Mouse (Mus musculus): ENCODE results near the gene Gpsm1.

Gpsm1 gene

DNA sequence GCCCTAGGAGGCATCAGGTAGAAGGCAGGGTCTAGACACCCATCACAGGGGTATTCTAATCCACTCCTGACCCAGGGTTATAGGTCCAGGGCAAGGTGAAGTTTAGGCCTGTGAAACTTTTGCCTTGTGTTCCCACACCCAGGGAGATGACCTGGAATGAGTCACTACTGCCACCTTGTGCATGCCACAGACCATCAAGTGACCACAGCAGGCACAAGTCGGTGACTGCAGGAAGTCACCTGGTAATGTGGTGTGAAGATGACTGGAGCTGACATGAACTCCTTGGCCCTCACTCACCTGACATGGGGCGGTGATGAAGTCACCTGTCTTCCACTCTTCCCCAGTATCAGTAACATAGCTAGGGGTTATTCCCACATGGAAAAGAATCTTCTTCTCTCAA is 2.5 kb upstream of the Gpsm1 start:
- DNase-seq (ENCODE audit: low spot score) = no peak

DNA sequence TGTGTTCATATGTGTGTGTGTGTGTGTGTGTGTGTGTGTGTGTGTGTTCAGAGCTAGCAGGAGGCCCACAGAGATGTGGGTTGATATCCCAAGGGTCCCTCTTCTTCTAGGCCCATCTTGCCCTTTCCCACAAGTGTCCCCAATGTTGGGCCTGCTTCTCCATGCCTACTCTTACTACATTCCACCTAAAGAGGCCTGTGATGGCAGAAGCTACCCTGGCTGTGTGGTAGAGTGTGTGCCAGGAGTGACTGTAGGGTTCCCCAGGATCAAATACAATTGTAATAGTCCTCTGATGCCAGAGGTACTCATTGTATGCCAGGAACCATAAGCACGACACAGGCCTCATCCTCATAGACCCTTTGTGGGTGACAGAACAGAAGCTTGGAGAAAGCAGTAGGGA is 1.9 kb upstream of the Gpsm1 start:
- no peak for DNase-seq (ENCODE audit: low spot score)

DNA sequence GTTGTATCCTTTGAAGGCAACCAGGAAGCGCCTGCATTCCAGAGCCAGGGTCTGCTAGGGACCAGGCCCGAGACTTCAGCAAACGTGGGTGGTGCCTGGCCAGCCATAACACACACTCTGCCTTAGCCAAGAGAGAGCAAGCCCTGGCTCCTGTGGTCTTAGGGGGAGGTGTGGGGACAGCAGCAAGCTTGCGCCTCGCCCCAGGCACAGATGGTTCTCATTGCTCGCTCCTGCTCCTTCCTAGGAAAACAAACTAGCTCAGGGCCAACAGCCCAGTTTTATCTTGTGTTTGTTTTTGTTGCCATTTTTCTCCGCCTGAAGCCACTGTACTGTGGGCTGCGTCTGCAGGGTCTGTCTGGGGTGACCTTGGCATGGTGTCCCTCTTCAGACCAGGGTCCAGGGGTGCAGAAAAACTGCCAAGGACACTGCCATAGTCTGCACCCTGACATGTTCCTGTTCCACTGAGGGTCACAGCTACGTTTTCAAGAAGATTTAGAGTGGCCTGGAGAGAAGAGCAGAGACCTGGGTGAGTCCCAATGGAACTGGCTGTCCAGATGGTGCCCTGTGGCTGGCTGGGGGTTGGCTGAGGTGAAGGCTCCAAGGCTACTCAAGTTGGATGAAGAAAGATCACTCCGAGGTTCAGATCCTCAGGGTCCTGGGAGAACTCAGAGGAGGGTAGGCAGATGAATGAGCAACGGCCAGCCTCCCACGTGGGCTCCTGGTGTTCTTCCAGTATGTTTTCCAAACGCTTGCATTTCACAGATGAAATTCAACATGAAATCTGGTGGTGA is 839 bp upstream of the Gpsm1 start:
- DNase-seq (ENCODE audit: low spot score) = peak; percentile 35

DNA sequence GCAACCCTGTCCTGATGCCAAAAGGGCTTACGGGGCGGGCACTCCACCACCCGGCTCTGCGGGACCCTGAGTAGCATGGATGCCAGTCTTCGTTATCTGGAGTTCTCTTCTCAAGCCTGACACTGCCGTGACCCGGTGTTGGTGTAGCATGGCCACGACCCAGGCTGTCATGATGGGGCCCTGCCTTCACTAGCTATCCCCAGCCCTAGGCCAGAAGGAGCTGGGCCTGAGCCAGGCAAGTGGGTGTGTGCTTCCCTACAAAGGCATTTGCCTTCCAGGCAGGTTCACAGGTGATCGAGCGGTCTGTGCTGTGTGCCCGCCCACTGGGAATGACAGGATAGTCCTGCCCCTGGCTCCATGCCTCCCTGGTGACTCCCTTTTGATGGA is 603 bp downstream of the Gpsm1 start:
- peak; percentile 43 for DNase-seq (ENCODE audit: low spot score)

DNA sequence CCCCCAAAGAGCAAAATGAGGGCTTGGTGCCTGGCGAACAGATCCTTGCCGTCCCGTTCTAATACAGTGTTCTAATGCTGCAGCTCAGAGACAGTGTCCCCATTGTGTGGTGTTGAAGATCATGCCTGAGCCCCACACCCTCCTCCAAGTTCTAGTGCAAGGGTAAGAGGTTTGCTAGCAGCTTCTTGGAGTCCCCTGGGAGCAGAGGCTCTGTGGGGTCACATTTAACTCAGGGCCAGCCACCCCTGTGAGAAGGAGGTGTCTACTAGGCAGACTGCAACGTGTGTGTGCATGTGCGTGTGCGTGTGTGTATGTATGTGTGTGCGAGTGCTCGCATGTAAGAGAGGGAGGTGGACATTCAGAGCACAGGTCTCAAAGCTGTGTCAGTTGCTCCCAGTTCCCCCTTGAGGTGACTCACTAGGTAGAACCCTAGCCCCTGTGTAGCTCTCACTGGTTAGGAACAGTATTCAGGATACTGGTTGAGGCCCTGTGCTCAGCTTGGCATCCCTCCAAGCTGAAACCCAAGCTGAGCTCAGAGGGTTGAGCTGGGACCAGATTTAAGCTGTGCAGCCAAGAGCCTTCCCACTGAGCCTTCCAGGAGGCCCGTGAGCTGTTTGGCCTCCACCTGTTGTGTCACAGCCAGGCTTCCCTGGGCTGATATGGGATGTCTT is 1.4 kb downstream of the Gpsm1 start:
- DNase-seq (ENCODE audit: low spot score) = no peak

DNA sequence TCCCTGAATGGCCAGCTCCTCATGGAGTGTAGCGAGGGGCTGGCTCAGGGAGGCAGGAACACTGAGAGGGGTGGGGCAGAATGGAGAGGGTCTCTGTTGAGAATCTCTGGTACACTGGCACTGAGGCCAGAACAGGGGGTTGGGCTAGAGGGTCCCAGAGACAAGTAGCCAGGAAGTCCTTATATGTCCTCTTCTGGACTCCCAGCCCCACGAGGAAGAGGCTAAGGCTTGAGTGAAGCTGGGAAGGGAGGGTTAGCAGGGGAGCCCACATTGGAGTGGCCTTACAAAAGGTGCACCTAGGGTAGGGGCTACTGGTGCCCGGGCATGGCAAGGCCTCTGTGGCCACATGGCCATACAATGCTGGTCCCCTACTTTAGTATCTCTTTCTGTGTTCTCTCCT is 2.1 kb downstream of the Gpsm1 start:
- DNase-seq (ENCODE audit: low spot score) = no peak

DNA sequence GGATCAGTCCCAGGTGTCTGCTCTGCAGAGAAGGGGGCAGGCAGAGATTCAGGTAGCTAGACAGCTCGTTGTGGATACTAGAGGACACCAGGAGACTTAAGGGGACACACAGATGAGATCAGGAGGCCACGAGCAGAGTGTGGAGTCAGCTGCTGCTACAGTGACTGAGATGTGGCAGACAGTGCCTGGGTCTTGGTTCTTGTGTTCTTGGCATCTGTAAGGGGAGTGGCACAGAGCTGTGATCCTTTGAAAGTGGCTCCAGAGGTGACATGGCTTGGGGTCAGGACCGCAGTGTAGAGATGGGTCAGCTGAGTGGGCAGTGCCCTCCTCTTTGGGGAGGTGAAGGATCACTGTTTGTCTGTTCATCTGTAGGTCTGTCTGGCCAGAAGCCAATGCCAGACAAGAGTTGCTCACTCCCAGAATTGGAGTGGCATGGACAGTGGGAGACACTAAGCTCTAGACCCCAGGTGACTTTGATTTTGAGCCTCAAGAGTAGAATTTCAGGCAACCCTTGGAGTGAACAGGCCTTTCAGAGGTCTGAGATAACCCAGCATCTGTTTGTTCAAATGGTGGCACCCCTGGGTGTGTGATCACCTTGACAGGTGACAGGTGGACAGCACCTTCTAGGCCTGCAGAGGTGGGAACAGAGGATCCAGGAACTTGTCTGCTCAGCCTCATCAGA is 2.8 kb downstream of the Gpsm1 start:
- no peak for DNase-seq (ENCODE audit: low spot score)

DNA sequence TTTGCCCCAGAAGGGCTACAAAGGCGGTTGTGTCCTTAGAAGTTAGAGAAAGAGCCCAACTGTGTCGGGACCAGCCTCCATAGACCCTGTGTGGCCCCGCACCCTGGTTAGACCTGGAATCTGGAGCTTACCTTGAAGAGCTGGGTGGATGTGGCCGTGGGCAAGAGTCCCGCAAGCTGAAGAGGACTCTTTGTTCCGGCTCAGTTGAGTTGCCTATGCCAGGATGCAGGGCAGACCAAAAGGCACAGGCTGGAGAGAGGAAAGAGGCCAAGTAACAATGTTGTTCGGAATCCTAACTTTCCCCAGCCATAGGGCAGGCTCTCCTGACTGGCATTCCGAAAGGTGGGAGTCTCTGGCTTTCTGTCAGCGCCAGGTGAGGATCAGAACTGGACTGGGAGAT is 3.8 kb downstream of the Gpsm1 start:
- DNase-seq (ENCODE audit: low spot score) = no peak

DNA sequence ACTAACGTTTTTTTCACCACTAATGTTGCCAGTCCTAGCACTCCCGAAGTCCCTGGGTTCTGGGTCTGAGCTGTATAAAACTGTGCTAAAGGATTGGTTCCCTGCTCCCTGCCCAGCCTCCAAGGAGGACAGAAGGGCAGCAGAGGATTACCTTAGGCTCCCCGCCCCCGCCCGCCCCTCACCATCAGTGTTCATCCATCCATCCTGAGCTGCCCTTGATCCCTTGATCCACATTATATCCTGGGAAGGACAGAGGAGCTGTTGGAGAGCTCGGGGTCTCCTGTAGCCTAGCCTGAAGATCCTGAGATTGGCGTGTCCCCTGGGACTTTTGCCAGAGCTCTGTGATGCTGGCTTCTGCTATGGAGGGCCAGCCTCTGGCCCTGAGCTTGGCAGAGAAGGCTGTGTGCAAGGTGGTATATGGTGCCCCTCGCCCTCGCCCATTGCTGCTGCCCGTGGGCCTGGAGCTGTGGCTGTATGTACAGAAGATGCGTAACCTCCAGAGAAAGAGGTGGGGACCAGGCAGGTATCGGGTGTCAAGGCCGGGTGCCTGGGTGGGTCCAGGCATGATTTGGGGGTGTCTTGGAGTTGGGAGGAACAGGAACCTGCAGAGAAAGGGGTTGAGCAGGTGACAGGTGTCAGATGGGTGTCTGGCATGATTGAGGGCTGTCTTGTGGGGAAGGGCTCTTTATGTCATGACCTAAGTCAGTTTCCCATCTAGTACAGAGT is 4.4 kb downstream of the Gpsm1 start:
- no peak for DNase-seq (ENCODE audit: low spot score)

DNA sequence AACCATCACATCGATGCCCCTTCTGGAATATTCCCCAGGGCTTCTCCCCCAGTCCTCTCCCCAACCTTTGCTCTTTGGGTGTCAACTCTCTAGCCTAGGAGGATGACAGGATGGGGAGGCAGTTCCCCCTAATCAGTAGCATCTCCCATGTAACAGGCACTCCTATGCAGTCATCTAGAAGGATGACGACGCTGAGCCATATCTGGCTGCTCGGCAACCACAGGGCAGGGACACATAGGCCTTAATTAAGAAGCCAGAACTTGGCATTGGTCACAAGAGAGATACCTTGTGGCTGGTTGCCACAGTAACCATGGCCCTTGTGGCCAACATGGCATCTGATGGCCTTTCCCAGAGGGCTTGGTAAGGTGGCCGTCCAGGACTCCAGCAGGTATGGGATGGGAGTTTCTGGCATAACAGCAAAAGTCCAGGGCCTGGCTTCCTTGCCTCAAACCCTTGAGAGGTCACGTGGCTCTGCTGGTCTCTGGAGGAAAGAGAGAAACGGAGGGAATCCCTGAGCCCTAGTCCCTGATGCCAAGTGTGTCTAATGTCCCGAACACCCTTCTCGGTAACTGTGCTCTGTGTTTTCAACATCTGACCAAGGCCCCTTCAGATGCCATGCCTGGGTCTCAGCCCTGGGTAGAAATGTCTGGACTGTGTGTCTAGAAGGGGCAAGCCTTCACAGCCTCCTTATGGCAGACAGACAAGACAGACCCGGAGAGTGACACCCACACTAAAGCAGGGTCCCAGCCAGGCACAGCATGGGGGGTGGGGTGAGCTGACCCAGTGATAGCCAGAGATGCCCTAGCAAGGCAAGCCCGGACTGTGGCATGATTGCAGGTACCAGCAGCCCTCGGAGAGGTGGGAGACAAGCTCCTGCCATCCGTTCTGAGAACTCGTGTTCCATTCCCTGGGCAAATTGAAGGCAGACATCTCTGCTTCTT is 5.2 kb downstream of the Gpsm1 start:
- DNase-seq (ENCODE audit: low spot score) = no peak

DNA sequence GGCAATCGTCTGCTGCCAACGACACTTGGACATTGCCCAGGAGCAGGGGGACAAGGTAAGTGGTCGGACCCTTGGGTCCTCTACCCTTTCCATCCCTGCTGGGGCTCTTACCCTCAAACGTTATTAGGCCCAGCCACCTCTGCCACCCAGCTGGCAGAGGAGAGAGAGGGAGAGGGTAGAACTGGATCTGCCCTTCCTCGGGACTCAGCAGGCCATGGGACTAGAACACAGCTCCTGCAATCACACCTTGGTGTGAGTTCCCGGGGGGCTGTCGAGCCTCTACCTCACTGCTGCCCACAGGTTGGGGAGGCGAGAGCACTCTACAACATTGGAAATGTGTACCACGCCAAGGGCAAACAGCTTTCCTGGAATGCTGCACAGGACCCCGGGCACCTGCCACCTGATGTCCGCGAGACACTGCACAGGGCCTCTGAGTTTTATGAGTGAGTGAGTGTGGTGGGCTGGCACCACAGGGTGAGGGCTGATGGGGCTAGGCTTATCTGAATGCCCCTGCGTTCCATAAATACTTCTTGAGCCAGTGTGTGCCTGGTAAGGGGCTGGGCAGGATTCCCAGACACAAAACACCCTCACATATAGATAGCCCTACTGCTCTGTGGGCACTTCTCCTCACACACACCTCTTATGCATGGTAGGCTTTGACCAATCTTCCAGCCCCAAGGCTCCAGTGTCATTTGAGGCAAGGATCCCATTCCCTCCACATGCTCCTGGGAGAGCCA is 8.4 kb downstream of the Gpsm1 start:
- no peak for DNase-seq (ENCODE audit: low spot score)

DNA sequence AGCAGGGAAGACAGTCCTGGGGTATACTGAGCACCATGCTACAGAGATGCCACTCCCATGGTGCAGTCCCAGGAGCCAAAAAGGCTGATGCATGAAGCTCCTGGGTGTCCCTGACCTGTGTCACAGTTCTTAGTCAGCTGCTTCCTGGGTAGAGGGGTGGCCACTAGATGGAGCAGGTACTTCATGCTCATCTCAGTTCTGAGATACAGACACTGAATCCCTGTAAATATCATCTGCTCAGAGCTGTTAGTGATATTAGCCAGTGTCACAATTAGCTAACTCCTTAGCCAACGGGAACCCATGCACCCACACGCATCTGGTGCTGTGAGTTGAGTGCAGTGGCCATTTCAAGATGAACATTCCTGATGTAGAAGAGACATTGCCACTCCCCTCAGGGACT is 9.6 kb downstream of the Gpsm1 start:
- no peak for DNase-seq (ENCODE audit: low spot score)

DNA sequence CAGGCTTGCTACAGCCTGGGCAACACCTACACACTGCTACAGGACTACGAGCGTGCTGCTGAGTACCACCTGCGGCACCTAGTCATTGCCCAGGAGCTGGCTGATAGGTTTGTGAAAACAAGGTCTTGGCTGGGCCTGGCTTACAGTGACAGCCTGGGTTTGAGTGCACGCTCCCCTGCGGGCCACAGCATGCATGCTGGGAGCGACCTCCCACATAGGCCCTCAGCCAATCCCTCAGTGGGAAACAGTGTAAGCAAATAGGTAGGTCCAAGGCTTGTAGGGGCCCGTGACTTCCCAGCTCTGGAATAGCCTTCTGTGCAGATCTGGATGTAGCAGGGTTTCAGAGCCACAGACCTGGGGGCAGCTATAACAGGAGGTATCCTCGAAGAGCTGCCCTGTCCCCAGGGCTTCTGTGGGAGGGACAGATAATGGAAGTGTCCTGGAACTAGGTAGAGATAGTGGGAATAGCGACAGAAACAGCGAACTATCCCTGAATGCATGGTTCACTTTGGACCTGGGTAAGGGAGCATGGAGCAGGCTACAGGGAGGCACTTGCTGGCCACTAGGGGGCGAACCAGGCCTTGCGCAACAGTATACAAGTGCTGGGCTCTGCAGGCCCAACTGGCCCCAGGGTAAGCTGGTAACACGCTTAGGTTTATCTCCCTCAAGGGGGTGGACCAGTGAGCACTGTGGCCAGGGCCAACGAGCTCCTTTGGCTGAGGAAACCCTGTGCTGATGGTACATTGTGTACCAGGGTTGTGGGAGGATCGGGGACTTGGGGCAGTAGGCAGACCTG is 10.3 kb downstream of the Gpsm1 start:
- DNase-seq (ENCODE audit: low spot score) = no peak

DNA sequence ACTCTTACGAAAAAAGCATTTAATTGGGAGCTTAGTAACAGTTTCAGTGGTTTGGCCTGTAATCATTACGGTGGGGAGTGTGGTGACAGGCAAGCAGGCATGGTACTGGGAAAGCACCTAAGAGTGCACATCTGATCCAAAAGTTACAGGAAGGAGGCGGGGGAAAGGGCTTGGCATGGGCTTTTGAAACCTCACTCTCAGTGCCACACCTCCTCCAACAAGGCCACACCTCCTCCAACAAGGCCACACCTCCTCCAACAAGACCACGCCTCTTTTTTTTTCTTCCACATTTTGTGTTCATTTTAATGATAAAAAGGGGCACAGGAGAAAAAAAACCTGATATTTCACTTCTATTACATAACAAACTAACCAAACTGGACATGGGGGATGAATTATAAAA is 12.5 kb downstream of the Gpsm1 start:
- DNase-seq (ENCODE audit: low spot score) = no peak

DNA sequence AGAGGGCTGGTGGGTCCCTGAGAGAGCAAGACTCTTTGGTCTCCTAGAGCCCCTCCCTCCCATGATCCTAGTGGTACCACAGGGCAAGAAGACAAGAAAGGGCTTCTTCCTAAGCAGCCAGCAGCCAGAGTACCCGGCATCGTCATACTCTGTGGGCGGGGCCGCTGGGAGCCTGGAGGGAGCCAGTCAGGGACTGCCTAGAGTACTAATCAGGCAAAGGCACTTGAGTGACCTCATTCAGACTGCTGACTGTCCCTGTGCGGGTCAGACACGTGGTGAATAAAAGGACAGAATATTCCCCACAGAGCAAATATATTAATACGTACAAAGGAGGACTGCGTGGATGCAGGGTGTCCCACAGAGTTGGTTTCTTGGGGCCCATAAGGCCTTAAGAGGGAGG is 14.1 kb downstream of the Gpsm1 start:
- no peak for DNase-seq (ENCODE audit: low spot score)

DNA sequence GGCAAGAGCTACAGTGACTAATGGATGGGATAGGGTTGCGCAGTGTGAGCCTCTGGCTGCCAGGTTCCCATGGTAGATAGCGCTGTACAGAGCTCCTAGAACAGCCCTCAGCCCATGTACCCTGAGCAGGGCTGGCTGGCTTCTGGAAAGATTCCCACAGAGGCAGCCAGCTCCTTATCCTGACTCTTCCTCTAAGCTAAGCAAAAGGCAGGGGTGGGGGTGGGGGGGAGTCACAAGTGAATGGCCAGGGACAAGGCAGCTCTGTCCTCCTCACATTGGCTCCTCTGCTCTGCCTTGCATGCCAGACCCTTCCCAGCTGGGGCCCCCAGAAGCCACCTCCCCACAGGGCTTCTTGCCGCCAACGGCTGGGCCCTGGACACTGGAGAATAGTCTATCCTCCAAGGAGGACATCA is 14.7 kb downstream of the Gpsm1 start:
- DNase-seq (ENCODE audit: low spot score) = no peak

DNA sequence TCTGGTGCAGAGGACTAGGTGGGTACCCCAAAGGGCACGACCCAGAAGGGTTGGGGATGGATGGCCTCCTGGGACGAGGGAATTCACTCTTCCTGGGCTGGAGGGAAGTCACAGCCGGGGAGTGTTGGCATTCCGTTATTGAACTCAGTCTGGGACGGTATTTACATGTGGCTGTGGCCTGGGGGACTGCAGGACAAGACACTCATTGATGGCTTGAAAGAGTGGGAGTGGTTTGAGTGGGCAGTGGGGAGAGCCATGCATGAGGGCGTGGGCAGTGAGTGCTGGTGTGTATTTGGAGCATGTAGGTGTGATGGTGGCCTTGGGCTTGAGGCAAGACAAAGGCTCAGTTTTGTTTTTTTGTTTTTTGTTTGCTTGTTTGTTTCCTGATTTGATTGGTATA is 15.4 kb downstream of the Gpsm1 start:
- no peak for DNase-seq (ENCODE audit: low spot score)

DNA sequence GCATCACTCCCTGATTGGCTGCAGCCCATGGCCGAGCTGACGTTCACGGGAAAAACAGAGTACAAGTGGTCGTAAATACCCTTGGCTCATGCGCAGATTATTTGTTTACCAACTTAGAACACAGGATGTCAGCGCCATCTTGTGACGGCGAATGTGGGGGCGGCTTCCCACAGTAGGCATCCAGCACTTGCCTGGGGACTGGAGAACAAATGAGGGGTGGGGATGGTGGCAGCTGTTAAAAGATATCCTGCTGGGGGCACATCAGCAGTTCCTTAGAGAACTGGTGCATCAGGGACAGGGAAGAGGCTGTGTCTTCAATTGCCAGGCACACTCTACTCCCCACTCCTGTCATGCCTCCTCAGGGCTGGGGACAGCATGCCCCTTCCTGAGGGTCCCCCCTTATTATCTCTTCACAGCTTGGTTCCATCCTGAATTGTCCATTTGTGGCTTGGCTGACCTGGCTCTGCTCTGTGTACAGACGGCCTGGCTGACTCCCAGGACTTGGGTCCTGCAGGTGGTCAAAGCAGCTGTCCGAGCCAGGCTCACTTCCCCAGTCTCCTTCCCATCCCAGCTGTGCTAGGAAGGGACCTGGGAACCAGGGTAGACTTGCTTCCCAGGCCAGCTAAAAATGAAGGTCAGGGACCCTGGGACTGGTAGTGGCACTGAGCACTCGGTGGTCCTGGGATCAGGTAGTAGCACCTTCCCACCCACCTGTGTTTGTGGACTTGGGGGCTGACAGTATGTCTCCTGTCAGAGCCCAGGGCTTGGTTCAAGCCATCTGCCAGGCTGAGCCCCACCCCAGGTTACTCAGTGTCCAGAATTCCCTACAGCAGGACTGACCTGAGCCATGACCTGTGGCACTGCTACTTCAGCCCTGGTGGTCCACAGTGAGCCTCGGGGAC is 23.2 kb downstream of the Gpsm1 start:
- no peak for DNase-seq (ENCODE audit: low spot score)

DNA sequence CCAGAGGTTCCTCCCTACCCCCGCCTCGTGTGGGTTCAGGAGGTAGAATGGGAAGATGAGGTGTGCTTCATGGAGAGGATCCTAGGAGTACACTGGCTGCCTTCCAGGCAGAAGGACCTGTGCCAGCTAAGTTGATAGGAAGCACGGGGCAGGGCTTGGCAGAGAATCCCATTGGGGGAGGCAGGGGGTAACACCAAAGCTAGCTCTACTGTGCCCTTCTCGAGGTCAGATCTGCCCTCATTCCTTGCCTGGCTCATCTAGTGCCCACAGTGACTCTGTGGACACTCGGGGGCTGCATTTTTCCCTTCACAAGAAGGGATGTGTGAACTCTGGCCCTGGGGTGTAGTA is 23.9 kb downstream of the Gpsm1 start:
- no peak for DNase-seq (ENCODE audit: low spot score)

Measured in ovary, postnatal 10 days (tissue).